Mouse (Mus musculus): ENCODE results near the gene Ltb4r1. TPM values are rescaled to one million over a fixed set of nuclear protein-coding genes. Genes with fewer than 3 reads are reported as not detected.

Gene Ltb4r1
- polyA plus RNA-seq, 1 experiment from 2014 or later = 0.60 TPM

DNA sequence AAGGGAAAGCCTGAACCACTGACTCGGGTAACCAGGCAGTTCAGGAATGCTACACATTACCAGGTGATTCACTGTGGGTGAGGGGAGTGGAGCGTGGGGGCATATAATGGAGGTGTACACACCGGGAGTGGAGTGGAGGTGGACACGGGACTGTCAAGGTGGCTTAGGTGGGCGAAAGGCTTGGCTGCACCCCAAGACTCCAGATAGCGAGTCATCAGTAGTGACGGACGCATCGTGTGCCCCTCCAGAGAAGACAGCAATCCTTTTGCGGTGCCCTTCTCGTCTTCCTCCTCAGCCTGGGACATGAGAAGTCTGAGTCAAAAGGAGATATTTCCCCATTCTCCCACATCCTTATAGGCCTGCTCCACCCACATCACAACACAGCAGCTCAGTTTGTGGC, 12.0 kb downstream of the Ltb4r1 start:
- H3K27me3 ChIP-seq (ENCODE audit: control insufficient read depth, insufficient read depth, low read depth, low read length) = peaks cover 19% of the 10 kb centered on the region
- H3K9ac ChIP-seq (ENCODE audit: low read depth, low read length) = no peak overlapping the region
- H3K4me3 ChIP-seq (ENCODE audit: low read depth, low read length) = no peak overlapping the region
- H3K27ac ChIP-seq (ENCODE audit: low read length) = no peak overlapping the region
- H3K4me2 ChIP-seq (ENCODE audit: low read length) = no peak overlapping the region
- no peaks in the 10 kb centered on the region for H3K4me1 ChIP-seq (ENCODE audit: control insufficient read depth, insufficient read depth, low read length)
- 87% methylated on average over 11 of the region's 11 CpGs for WGBS
- no peaks in the 10 kb centered on the region for H3K36me3 ChIP-seq (ENCODE audit: control insufficient read depth, insufficient read depth, low read length)
- ATAC-seq = no peak
- no peaks in the 10 kb centered on the region for H3K9me3 ChIP-seq (replicated peaks; ENCODE audit: control insufficient read depth, low read length, poor library complexity, severe bottlenecking)

DNA sequence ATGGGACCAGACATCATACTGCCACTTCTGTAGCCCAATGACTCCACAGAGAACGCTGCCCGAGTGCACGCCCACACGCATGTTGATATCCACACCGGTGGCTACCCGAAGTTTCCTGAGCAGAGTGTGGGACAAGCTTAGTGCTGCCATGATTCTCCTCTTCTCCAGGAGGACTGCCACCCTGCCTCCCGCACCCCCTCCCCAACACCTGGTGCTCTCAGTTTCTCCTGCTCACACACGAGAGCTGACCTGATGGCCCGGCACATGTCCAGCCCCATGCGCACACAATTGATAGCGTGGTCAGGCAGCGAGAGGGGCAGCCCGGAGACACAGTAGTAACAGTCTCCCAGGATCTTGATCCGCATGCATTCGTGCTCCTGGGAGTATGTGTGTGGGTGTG, 12.9 kb downstream of the Ltb4r1 start:
- Histone ChIP-seq H3K9me3 (replicated peaks; ENCODE audit: control insufficient read depth, low read length, poor library complexity, severe bottlenecking) (no peaks in the 10 kb centered on the region), H3K27ac (ENCODE audit: low read length) (no peak overlapping the region), H3K4me3 (ENCODE audit: low read depth, low read length) (no peak overlapping the region), H3K4me1 (ENCODE audit: control insufficient read depth, insufficient read depth, low read length) (peaks cover 2% of the 10 kb centered on the region; the same call in 1 of the 2 replicates), H3K4me2 (ENCODE audit: low read length) (no peak overlapping the region), H3K36me3 (ENCODE audit: control insufficient read depth, insufficient read depth, low read length) (no peaks in the 10 kb centered on the region), H3K9ac (ENCODE audit: low read depth, low read length) (no peak overlapping the region), H3K27me3 (ENCODE audit: control insufficient read depth, insufficient read depth, low read depth, low read length) (peaks cover 19% of the 10 kb centered on the region)
- ATAC-seq = no peak
- WGBS = 90% methylated on average over 15 of the region's 15 CpGs

DNA sequence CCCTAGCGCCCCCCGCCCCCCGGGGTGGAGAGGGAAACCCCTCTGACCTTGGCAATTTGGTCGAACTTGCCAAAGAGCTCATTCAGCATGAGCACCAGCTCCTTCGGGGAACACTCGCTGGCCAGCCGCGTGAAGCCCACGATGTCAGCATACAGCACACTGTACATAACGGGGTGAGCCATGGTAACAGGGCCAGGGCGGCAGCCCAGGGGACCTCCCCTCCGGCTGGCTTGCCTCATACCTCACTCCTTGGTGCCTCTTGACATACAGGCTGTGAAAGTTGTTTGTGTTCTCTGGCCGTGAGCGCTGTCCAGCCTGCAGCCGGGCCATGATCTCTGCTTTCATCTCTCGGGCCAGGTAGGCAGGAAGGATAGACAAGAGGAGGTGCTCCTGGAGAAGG, 13.9 kb downstream of the Ltb4r1 start:
- Histone ChIP-seq H3K9me3 (replicated peaks; ENCODE audit: control insufficient read depth, low read length, poor library complexity, severe bottlenecking) (no peaks in the 10 kb centered on the region), H3K27ac (ENCODE audit: low read length) (no peak overlapping the region), H3K9ac (ENCODE audit: low read depth, low read length) (no peak overlapping the region), H3K4me1 (ENCODE audit: control insufficient read depth, insufficient read depth, low read length) (peaks cover 5% of the 10 kb centered on the region; the same call in 1 of the 2 replicates), H3K4me3 (ENCODE audit: low read depth, low read length) (no peak overlapping the region), H3K36me3 (ENCODE audit: control insufficient read depth, insufficient read depth, low read length) (no peaks in the 10 kb centered on the region), H3K27me3 (ENCODE audit: control insufficient read depth, insufficient read depth, low read depth, low read length) (peaks cover 24% of the 10 kb centered on the region), H3K4me2 (ENCODE audit: low read length) (no peak overlapping the region)
- 69% methylated on average over 16 of the region's 16 CpGs for WGBS
- ATAC-seq = no peak

DNA sequence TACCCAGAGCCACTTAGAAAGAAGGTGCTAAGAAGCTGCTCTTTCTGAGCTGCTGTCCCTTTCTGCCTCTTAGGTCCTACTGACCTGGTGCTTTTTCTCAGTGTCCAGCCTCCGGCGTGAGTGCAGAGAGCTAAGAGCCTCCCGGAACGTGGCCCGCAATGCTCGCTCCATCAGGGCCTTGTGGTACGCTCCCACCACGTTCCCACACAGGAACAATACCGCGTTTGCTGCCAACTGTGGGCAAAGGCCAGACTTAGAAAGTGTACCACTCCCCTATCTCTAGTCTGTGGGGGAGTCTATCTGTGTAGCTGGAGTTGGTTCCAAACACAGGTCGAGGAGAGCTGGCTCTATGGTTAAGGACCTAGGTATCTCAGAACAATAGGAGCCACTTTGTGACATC, 15.0 kb downstream of the Ltb4r1 start:
- peaks cover 5% of the 10 kb centered on the region; the same call in 1 of the 2 replicates for H3K4me1 ChIP-seq (ENCODE audit: control insufficient read depth, insufficient read depth, low read length)
- ATAC-seq = no peak
- H3K9ac ChIP-seq (ENCODE audit: low read depth, low read length) = no peak overlapping the region
- no peaks in the 10 kb centered on the region for H3K36me3 ChIP-seq (ENCODE audit: control insufficient read depth, insufficient read depth, low read length)
- H3K4me2 ChIP-seq (ENCODE audit: low read length) = no peak overlapping the region
- 83% methylated on average over 11 of the region's 11 CpGs for WGBS
- H3K27me3 ChIP-seq (ENCODE audit: control insufficient read depth, insufficient read depth, low read depth, low read length) = peaks cover 35% of the 10 kb centered on the region
- H3K4me3 ChIP-seq (ENCODE audit: low read depth, low read length) = no peak overlapping the region
- no peaks in the 10 kb centered on the region for H3K9me3 ChIP-seq (replicated peaks; ENCODE audit: control insufficient read depth, low read length, poor library complexity, severe bottlenecking)
- no peak overlapping the region for H3K27ac ChIP-seq (ENCODE audit: low read length)

DNA sequence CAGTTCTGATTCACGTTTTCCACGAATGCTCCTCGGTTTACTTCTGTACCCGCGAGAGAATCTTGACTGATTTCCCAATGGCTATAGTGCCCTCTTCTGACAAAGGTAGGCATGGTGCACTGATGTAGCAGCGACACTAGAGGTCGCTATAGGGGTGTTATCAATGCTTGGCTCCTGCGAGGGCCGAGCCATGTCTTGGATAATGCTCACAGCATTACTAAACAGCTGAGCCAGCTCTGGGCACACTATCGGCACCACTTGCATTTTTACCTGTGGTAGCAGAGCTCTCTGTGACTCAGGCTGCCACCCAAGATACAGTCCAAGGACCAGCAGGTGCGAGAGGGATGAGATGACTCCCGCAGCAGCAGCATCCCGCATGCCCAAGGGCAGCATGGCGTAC, 15.5 kb downstream of the Ltb4r1 start:
- peaks cover 41% of the 10 kb centered on the region for H3K27me3 ChIP-seq (ENCODE audit: control insufficient read depth, insufficient read depth, low read depth, low read length)
- H3K4me3 ChIP-seq (ENCODE audit: low read depth, low read length) = peak overlapping the region; percentile 21; the same call in 1 of the 2 replicates
- peaks cover 5% of the 10 kb centered on the region; the same call in 1 of the 2 replicates for H3K4me1 ChIP-seq (ENCODE audit: control insufficient read depth, insufficient read depth, low read length)
- H3K4me2 ChIP-seq (ENCODE audit: low read length) = peak overlapping the region; percentile 50
- H3K9ac ChIP-seq (ENCODE audit: low read depth, low read length) = peak overlapping the region; percentile 39
- no peaks in the 10 kb centered on the region for H3K36me3 ChIP-seq (ENCODE audit: control insufficient read depth, insufficient read depth, low read length)
- no peaks in the 10 kb centered on the region for H3K9me3 ChIP-seq (replicated peaks; ENCODE audit: control insufficient read depth, low read length, poor library complexity, severe bottlenecking)
- WGBS = 16% methylated on average over 14 of the region's 14 CpGs
- H3K27ac ChIP-seq (ENCODE audit: low read length) = no peak overlapping the region
- peak; percentile 82 for ATAC-seq

DNA sequence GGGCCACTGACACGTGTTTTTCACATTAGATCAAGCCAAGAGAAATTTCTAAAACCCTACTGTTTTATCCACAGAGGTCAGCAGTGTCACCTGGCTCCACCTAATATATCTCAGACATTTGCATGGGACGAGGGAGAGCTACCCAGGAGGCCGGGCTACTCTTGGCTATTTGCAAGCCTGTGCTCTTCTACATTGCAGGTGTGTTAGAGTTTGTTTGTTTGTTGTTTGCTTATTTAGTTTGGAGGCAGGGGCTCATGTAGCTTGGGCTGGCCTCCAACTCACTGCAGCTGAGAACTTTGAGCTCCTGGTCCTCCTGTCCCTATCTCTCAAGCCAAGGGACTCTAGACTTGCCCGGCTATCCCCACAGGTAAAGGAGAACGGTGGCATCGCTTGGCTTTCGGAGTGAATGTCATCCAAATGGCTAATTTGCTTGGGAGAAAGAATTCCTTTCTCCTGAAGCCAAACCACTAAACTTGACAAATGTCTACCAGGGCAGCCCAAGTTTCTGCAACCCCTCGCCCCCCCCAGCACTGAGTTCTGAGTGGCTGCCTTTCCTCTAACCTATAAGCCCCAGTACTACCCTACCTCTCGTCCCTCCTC, 16.7 kb downstream of the Ltb4r1 start:
- no peak for ATAC-seq
- H3K27me3 ChIP-seq (ENCODE audit: control insufficient read depth, insufficient read depth, low read depth, low read length) = peaks cover 52% of the 10 kb centered on the region
- 60% methylated on average over 9 of the region's 9 CpGs for WGBS
- H3K4me1 ChIP-seq (ENCODE audit: control insufficient read depth, insufficient read depth, low read length) = peaks cover 5% of the 10 kb centered on the region; the same call in 1 of the 2 replicates
- no peak overlapping the region for H3K4me3 ChIP-seq (ENCODE audit: low read depth, low read length)
- H3K36me3 ChIP-seq (ENCODE audit: control insufficient read depth, insufficient read depth, low read length) = no peaks in the 10 kb centered on the region
- no peak overlapping the region for H3K27ac ChIP-seq (ENCODE audit: low read length)
- no peak overlapping the region for H3K4me2 ChIP-seq (ENCODE audit: low read length)
- no peak overlapping the region for H3K9ac ChIP-seq (ENCODE audit: low read depth, low read length)
- no peaks in the 10 kb centered on the region for H3K9me3 ChIP-seq (replicated peaks; ENCODE audit: control insufficient read depth, low read length, poor library complexity, severe bottlenecking)

DNA sequence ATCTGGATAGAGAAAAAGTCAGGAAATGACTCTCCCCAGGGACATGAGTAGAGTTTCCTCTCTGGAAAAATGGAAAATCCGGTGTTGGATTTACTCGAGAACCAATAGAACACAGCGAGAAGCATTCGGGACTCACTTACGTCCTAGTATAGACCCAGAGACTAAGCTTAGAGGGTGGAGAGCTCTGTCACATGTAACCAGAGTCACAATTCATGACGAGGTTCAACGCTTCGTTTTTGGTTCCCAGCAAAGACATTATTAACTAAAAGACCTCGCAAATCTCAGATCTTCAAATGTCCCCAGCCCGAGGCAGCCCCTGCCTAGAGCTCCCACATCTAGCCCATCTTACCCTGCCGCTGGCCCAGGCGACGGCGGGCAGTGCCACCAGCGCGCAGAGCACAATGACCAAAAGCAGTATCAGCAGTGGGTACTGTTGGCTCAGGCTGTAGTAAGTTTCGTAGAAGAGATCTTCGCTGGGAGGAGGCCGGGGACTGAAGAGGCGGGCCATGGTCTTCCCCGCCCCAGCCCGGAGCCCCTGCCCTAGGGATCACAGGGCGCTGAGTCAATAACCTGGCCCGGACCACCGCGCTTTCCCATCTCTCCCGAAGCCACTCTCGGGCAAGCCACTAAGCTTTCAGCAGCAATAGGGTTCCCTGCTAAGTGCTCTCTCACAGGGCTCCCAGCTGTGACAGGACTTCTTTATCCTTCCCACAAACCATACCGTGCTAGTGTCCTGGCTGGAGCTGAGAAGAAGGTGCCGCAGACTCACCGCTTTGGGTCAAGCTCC, 17.6 kb downstream of the Ltb4r1 start:
- Histone ChIP-seq H3K9me3 (replicated peaks; ENCODE audit: control insufficient read depth, low read length, poor library complexity, severe bottlenecking) (no peaks in the 10 kb centered on the region), H3K27ac (ENCODE audit: low read length) (no peak overlapping the region), H3K36me3 (ENCODE audit: control insufficient read depth, insufficient read depth, low read length) (no peaks in the 10 kb centered on the region), H3K4me1 (ENCODE audit: control insufficient read depth, insufficient read depth, low read length) (peaks cover 5% of the 10 kb centered on the region; the same call in 1 of the 2 replicates), H3K4me2 (ENCODE audit: low read length) (peak overlapping the region; percentile 25), H3K27me3 (ENCODE audit: control insufficient read depth, insufficient read depth, low read depth, low read length) (peaks cover 61% of the 10 kb centered on the region), H3K4me3 (ENCODE audit: low read depth, low read length) (peak overlapping the region; percentile 14), H3K9ac (ENCODE audit: low read depth, low read length) (no peak overlapping the region)
- ATAC-seq = no peak
- WGBS = under 1% methylated on average over 31 of the region's 31 CpGs

DNA sequence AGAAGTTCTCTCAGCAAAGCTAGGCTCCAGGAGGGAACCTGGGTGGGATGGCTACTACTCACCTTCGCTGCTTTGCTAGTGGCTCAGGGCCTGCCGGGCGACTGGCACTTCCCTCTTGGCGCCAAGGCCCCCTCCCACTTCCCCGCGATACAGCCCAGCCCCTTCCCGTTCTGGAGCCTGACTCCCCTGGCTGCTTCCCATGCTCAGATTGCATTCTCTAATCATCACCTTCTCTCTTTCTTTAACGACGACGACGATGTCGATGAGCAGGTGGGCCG, 18.1 kb downstream of the Ltb4r1 start, which contains the start of gene Adcy4:
Gene Adcy4 (minus strand): TSS at position 138 of the 278 bp plus-strand sequence.
- H3K4me1 ChIP-seq (ENCODE audit: control insufficient read depth, insufficient read depth, low read length) = peaks cover 5% of the 10 kb centered on the region; the same call in 1 of the 2 replicates
- H3K9ac ChIP-seq (ENCODE audit: low read depth, low read length) = no peak within 1 kb of the TSS
- H3K4me3 ChIP-seq (ENCODE audit: low read depth, low read length) = peak within 1 kb of the TSS; percentile 14
- ATAC-seq = no peak
- WGBS = 5% methylated on average over 13 of the region's 13 CpGs
- no peak within 1 kb of the TSS for H3K27ac ChIP-seq (ENCODE audit: low read length)
- H3K36me3 ChIP-seq (ENCODE audit: control insufficient read depth, insufficient read depth, low read length) = no peaks in the 10 kb centered on the region
- peaks cover 66% of the 10 kb centered on the region for H3K27me3 ChIP-seq (ENCODE audit: control insufficient read depth, insufficient read depth, low read depth, low read length)
- H3K4me2 ChIP-seq (ENCODE audit: low read length) = peak within 1 kb of the TSS; percentile 25
- no peaks in the 10 kb centered on the region for H3K9me3 ChIP-seq (replicated peaks; ENCODE audit: control insufficient read depth, low read length, poor library complexity, severe bottlenecking)

DNA sequence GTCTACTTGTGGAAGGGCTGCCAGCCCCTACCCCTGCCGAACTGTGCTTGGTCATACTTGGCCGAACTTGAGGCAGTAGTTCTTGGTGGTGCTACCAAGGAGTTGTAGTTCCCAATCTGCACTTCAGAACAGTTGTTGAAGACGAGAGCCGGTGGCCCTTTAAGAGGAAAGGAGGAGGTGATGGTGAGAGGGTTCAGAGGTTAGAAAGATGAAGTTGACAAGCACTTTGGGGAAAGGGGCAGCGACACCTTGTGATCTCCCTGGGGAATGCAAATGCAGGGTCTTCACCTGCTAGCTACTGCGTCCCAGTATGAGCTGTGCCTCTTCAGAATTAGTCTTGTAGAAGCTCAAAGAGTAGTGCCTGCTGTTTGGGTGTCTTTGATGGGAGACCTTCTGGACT, 19.4 kb downstream of the Ltb4r1 start:
- no peak overlapping the region for H3K4me3 ChIP-seq (ENCODE audit: low read depth, low read length)
- ATAC-seq = no peak
- H3K27me3 ChIP-seq (ENCODE audit: control insufficient read depth, insufficient read depth, low read depth, low read length) = peaks cover 78% of the 10 kb centered on the region
- no peaks in the 10 kb centered on the region for H3K36me3 ChIP-seq (ENCODE audit: control insufficient read depth, insufficient read depth, low read length)
- WGBS = 23% methylated on average over 6 of the region's 6 CpGs
- no peak overlapping the region for H3K9ac ChIP-seq (ENCODE audit: low read depth, low read length)
- no peaks in the 10 kb centered on the region for H3K9me3 ChIP-seq (replicated peaks; ENCODE audit: control insufficient read depth, low read length, poor library complexity, severe bottlenecking)
- H3K4me2 ChIP-seq (ENCODE audit: low read length) = no peak overlapping the region
- H3K27ac ChIP-seq (ENCODE audit: low read length) = no peak overlapping the region
- H3K4me1 ChIP-seq (ENCODE audit: control insufficient read depth, insufficient read depth, low read length) = peaks cover 5% of the 10 kb centered on the region; the same call in 1 of the 2 replicates

All from midbrain, embryonic 16.5 days (tissue).